Mouse (Mus musculus): ENCODE data around the gene Cfap97d2. TPM values are rescaled to one million over a fixed set of nuclear protein-coding genes. Genes with fewer than 3 reads are reported as not detected.

The Cfap97d2 gene
- polyA plus RNA-seq, 1 experiment, result 0.12 TPM

GRCm38 (mm10) chr8:13675524-13675923, 30.2 kb upstream of the Cfap97d2 start:
- Histone ChIP-seq H3K4me3 (ENCODE audit: extremely low read depth, insufficient read depth, insufficient read length) (peak overlapping the region; percentile 98), H3K27me3 (ENCODE audit: control insufficient read depth, insufficient read depth, low read length) (no peaks in the 10 kb centered on the region), H3K36me3 (ENCODE audit: control insufficient read depth, insufficient read depth, low read length) (no peaks in the 10 kb centered on the region; the same call in 1 of the 2 replicates), H3K4me1 (ENCODE audit: control insufficient read depth, insufficient read depth, insufficient read length) (peaks cover 45% of the 10 kb centered on the region), H3K27ac (ENCODE audit: insufficient read depth, low read length) (peak overlapping the region; percentile 98)
- DNase-seq (ENCODE audit: low read depth in 1 of 2, low spot score in 2 of 2), result no peak
- TF ChIP-seq POLR2A (IDR thresholded peaks at IDR 0.05; ENCODE audit: low read depth, low read length), result no peak
- no peak for TF ChIP-seq CTCF (IDR thresholded peaks at IDR 0.05; ENCODE audit: extremely low read depth, insufficient read depth, insufficient read length, insufficient replicate concordance)
- WGBS, result 10% methylated on average over 8 of the region's 8 CpGs

DNA sequence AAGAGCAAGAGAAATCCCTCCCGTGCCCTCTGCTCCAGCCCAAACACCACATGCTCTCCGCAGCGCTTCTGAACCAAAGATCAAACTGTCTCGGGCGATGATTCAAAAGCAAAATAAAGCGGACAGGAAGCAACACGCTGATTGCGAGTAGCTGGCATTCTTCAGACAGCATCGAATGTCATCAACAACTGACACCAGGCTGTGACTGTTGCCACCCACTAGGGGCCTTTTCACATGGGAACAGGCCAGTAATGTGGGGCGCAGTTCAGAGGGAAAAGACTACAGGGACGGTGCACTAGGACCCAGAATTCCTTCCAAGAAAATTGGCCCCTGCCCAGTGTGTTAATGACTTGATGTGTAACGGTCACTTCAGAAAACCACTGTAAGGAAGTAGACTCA, 29.4 kb upstream of the Cfap97d2 start:
- Histone ChIP-seq H3K4me3 (ENCODE audit: extremely low read depth, insufficient read depth, insufficient read length) (peak overlapping the region; percentile 98), H3K4me1 (ENCODE audit: control insufficient read depth, insufficient read depth, insufficient read length) (peaks cover 38% of the 10 kb centered on the region), H3K27me3 (ENCODE audit: control insufficient read depth, insufficient read depth, low read length) (no peaks in the 10 kb centered on the region), H3K36me3 (ENCODE audit: control insufficient read depth, insufficient read depth, low read length) (no peaks in the 10 kb centered on the region; the same call in 1 of the 2 replicates), H3K27ac (ENCODE audit: insufficient read depth, low read length) (peak overlapping the region; percentile 98)
- TF ChIP-seq CTCF (IDR thresholded peaks at IDR 0.05; ENCODE audit: extremely low read depth, insufficient read depth, insufficient read length, insufficient replicate concordance) (no peak; the same call in 1 of the 2 replicates), POLR2A (IDR thresholded peaks at IDR 0.05; ENCODE audit: low read depth, low read length) (peak; percentile 1; the same call in 1 of the 2 replicates)
- DNase-seq (ENCODE audit: low read depth in 1 of 2, low spot score in 2 of 2), result peak in 1 of 2 experiments; percentile 34
- WGBS, result 2% methylated on average over 12 of the region's 12 CpGs

GRCm38 (mm10) chr8:13676701-13677412, 28.8 kb upstream of the Cfap97d2 start:
- Histone ChIP-seq H3K4me3 (ENCODE audit: extremely low read depth, insufficient read depth, insufficient read length) (peak overlapping the region; percentile 98), H3K4me1 (ENCODE audit: control insufficient read depth, insufficient read depth, insufficient read length) (peaks cover 33% of the 10 kb centered on the region; the same call in 1 of the 2 replicates), H3K27ac (ENCODE audit: insufficient read depth, low read length) (peak overlapping the region; percentile 98), H3K27me3 (ENCODE audit: control insufficient read depth, insufficient read depth, low read length) (no peaks in the 10 kb centered on the region), H3K36me3 (ENCODE audit: control insufficient read depth, insufficient read depth, low read length) (no peaks in the 10 kb centered on the region; the same call in 1 of the 2 replicates)
- DNase-seq (ENCODE audit: low read depth in 1 of 2, low spot score in 2 of 2), result peak; percentile 52 to 66
- under 1% methylated on average over 47 of the region's 47 CpGs for WGBS
- no peak for TF ChIP-seq CTCF (IDR thresholded peaks at IDR 0.05; ENCODE audit: extremely low read depth, insufficient read depth, insufficient read length, insufficient replicate concordance)
- no peak for TF ChIP-seq POLR2A (IDR thresholded peaks at IDR 0.05; ENCODE audit: low read depth, low read length)

DNA sequence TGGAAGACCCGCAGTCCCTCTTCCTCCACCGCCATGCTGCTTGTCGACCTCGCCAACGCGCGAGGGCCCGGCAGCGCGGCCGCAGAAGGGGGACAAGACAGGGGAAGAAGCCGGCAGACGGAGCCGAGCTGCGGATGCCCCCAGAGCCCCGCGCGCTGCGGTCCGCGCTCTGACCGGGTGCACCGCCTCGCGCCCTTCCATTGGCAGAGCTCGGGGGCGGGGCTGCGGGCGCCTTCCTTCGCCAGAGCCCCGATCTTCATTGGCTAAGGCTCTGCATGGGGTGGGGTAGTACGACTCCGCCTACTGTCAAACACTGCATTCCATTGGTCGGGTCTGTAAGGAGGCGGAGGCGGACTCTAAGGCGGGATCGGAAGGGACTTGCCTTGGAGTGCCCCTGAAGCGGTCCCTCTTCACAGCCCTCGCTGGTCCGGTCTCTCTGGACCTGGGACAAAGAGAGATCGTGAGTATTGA, 28.2 kb upstream of the Cfap97d2 start, which contains the start of gene Rasa3:
Rasa3 (minus strand) TSS at position 191 of the 471 bp plus-strand sequence.
- Histone ChIP-seq H3K4me1 (ENCODE audit: control insufficient read depth, insufficient read depth, insufficient read length) (peaks cover 29% of the 10 kb centered on the region; the same call in 1 of the 2 replicates), H3K36me3 (ENCODE audit: control insufficient read depth, insufficient read depth, low read length) (no peaks in the 10 kb centered on the region; the same call in 1 of the 2 replicates), H3K27ac (ENCODE audit: insufficient read depth, low read length) (peak within 1 kb of the TSS; percentile 98), H3K4me3 (ENCODE audit: extremely low read depth, insufficient read depth, insufficient read length) (peak within 1 kb of the TSS; percentile 98), H3K27me3 (ENCODE audit: control insufficient read depth, insufficient read depth, low read length) (no peaks in the 10 kb centered on the region)
- TF ChIP-seq POLR2A (IDR thresholded peaks at IDR 0.05; ENCODE audit: low read depth, low read length) (peak; percentile 87), CTCF (IDR thresholded peaks at IDR 0.05; ENCODE audit: extremely low read depth, insufficient read depth, insufficient read length, insufficient replicate concordance) (no peak)
- DNase-seq (ENCODE audit: low read depth in 1 of 2, low spot score in 2 of 2), result peak; percentile 94 to 96
- under 1% methylated on average over 42 of the region's 42 CpGs for WGBS

DNA sequence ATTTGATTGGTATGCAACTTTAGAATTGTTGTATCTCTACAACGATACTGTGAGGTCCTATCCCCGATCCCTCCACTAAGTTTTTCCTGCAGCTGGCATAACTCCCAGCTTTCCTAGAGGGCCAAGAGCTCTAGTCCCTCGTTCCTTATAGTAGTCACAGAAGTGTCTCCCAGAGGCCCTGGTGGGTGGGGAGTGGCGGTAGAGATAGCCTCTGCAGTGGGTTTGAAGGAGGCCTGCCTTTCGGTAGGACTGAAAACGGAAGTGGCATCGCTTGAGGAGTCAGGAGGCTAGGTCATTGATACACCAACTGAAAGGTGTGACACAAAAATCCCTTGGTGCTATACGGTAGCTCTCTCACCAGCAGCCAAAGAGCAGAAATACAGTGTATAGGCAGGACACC, 27.5 kb upstream of the Cfap97d2 start:
- Histone ChIP-seq H3K4me1 (ENCODE audit: control insufficient read depth, insufficient read depth, insufficient read length) (peaks cover 23% of the 10 kb centered on the region; the same call in 1 of the 2 replicates), H3K27me3 (ENCODE audit: control insufficient read depth, insufficient read depth, low read length) (no peaks in the 10 kb centered on the region), H3K36me3 (ENCODE audit: control insufficient read depth, insufficient read depth, low read length) (no peaks in the 10 kb centered on the region; the same call in 1 of the 2 replicates), H3K4me3 (ENCODE audit: extremely low read depth, insufficient read depth, insufficient read length) (peak overlapping the region; percentile 62), H3K27ac (ENCODE audit: insufficient read depth, low read length) (peak overlapping the region; percentile 63)
- peak; percentile 43 to 65 for DNase-seq (ENCODE audit: low read depth in 1 of 2, low spot score in 2 of 2)
- WGBS, result 13% methylated on average over 8 of the region's 8 CpGs
- TF ChIP-seq POLR2A (IDR thresholded peaks at IDR 0.05; ENCODE audit: low read depth, low read length), result no peak

DNA sequence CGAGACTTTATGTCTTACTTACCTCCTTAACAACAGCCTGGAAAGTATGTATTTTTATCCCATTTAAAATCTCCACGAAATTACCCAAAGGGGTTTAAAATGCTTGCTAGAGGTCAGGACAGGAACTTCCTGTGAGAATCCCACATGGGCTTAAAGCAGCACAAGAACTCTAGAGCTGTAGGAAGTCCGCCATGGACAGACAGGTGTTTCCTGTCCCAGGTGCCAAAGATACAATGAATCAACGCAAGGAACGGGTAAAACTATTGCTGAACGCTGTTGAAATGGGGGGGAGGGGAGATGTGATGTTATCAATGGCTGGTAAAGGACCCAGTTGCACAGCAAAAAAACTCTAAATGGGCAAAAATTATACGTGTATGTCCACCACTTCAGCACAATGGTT, 21.6 kb upstream of the Cfap97d2 start:
- WGBS, result 11% methylated on average over 7 of the region's 7 CpGs
- no peak for TF ChIP-seq CTCF (IDR thresholded peaks at IDR 0.05; ENCODE audit: extremely low read depth, insufficient read depth, insufficient read length, insufficient replicate concordance)
- no peak for TF ChIP-seq POLR2A (IDR thresholded peaks at IDR 0.05; ENCODE audit: low read depth, low read length)
- Histone ChIP-seq H3K4me1 (ENCODE audit: control insufficient read depth, insufficient read depth, insufficient read length) (peaks cover 40% of the 10 kb centered on the region; the same call in 1 of the 2 replicates), H3K27me3 (ENCODE audit: control insufficient read depth, insufficient read depth, low read length) (no peaks in the 10 kb centered on the region), H3K36me3 (ENCODE audit: control insufficient read depth, insufficient read depth, low read length) (no peaks in the 10 kb centered on the region), H3K27ac (ENCODE audit: insufficient read depth, low read length) (no peak overlapping the region), H3K4me3 (ENCODE audit: extremely low read depth, insufficient read depth, insufficient read length) (no peak overlapping the region)
- DNase-seq (ENCODE audit: low read depth in 1 of 2, low spot score in 2 of 2), result no peak
